Mouse (Mus musculus) adrenal gland, postnatal 36 days (tissue): Measurements from ENCODE around the gene Vmn1r135. TPM values are rescaled to one million over a fixed set of nuclear protein-coding genes. Genes with fewer than 3 reads are reported as not detected.
"Not testable (repeated sequence)": the region's sequence is repeated elsewhere in the genome, so short reads cannot be mapped to it uniquely, and the experiment has no call there.

Experiments used
- DNase-seq, 2 experiments: peaks; one replicate each; pipeline ENCODE4 v3.0.0; 2021; ENCODE audit warnings: mixed read lengths in 1 of 2
- long read RNA-seq, 2 experiments: library from polyadenylated mRNA; stranded (forward); transcript quantifications; one replicate each; pipeline ENCODE4 v2.0.0; 2021; ENCODE audit warnings: borderline sequencing depth in 2 of 2
- total RNA-seq, 2 experiments: library from RNA; stranded (reverse); gene quantifications; 2 replicates each; pipeline ENCODE4 v1.2.3; 2021

The Vmn1r135 gene
- not detected for total RNA-seq
- long read RNA-seq, experiment 1: 0 reads
- long read RNA-seq, experiment 2: 0 reads

DNA sequence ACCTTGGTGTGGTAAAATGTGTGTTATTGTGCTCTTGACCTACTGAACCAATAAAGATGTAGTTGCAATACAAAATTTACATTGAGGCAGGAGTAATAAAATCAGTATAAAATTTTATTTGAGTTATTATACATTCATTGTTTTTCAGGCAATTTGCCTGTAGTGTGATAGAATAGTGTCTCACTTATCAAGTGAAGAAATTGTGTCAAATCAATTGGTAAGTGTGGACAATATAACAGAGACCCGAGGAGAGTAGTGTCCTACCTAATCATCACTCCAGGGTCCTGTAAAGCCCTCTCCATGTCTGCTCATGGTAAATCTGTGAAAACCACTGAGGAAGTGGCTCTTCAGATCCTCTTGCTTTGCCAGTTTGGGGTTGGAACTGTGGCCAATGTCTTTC, at the start of gene Vmn1r135:
Gene Vmn1r135 (plus strand): TSS at position 301 of the 400 bp plus-strand sequence.
- DNase-seq: not testable (repeated sequence)

GRCm38 (mm10) chr7:21796628-21797027, 35.5 kb upstream of the Vmn1r135 start, which contains the start of gene Gm4177:
Gm4177 (minus strand) TSS chr7:21796728.
- not testable (repeated sequence) for DNase-seq

GRCm38 (mm10) chr7:21844167-21844566, 12.0 kb downstream of the Vmn1r135 start, which contains the start of gene Gm5725:
Gm5725 (minus strand) TSS chr7:21844267.
- DNase-seq: not testable (repeated sequence)

Other genes starting within 250 kb of the Vmn1r135 start
- gene Vmn1r132, start 218.3 kb upstream of the Vmn1r135 start, total RNA-seq: not detected
- gene Gm4175, start 70.9 kb upstream of the Vmn1r135 start, total RNA-seq: not detected
- gene Gm4177, start 35.6 kb upstream of the Vmn1r135 start, total RNA-seq: not detected
- gene Gm5725, start 11.9 kb downstream of the Vmn1r135 start, total RNA-seq: not detected
- gene Gm5891, start 88.9 kb downstream of the Vmn1r135 start, total RNA-seq: not detected
- not detected for gene Vmn1r137, start 162.2 kb downstream of the Vmn1r135 start, total RNA-seq
- gene Vmn1r138, start 196.5 kb downstream of the Vmn1r135 start, total RNA-seq: not detected
- gene Gm6176, start 224.0 kb downstream of the Vmn1r135 start, total RNA-seq: not detected
- gene Vmn1r139, start 236.7 kb downstream of the Vmn1r135 start, total RNA-seq: not detected